Mouse (Mus musculus): ENCODE data around the gene Zfp866. TPM values are rescaled to one million over a fixed set of nuclear protein-coding genes. Genes with fewer than 3 reads are reported as not detected.

Gene Zfp866
- total and polyA plus RNA-seq, 2 experiments, result 4.6 to 13.1 TPM

GRCm38 (mm10) chr8:69789105-69789504 is 1.9 kb downstream of the Zfp866 start:
- Histone ChIP-seq H3K4me1 (ENCODE audit: control insufficient read depth, insufficient read depth, low read length) (0 out of 2 replicates have a peak, but pooled peaks cover 6% of the 10 kb centered on the region), H3K36me3 (ENCODE audit: control insufficient read depth, insufficient read depth, low read length) (0 out of 2 replicates have a peak, but pooled peaks cover 4% of the 10 kb centered on the region), H3K27me3 (ENCODE audit: control insufficient read depth, insufficient read depth, low read length) (no peaks in the 10 kb centered on the region), H3K4me3 (ENCODE audit: insufficient read depth, low read depth, low read length) (no peak overlapping the region), H3K9ac (ENCODE audit: low read depth, low read length) (no peak overlapping the region), H3K27ac (replicated peaks; ENCODE audit: insufficient read depth, low read depth, low read length) (no peak overlapping the region), H3K79me2 (ENCODE audit: control insufficient read depth, insufficient read depth, low read length) (peaks cover 6% of the 10 kb centered on the region)
- WGBS, result 93% methylated on average over 5 of the region's 5 CpGs
- TF ChIP-seq POLR2A (IDR thresholded peaks at IDR 0.05; ENCODE audit: extremely low read depth, insufficient read depth, low read length) (no peak), CTCF (IDR thresholded peaks at IDR 0.05; ENCODE audit: low read depth, low read length) (no peak)
- no peak for DNase-seq (ENCODE audit: extremely low read depth, low read depth, low spot score)

- Histone ChIP-seq H3K79me2 (ENCODE audit: control insufficient read depth, insufficient read depth, low read length) (peaks cover 6% of the 10 kb centered on the region; the same call in 1 of the 2 replicates), H3K4me1 (ENCODE audit: control insufficient read depth, insufficient read depth, low read length) (peaks cover 5% of the 10 kb centered on the region), H3K27ac (replicated peaks; ENCODE audit: insufficient read depth, low read depth, low read length) (no peak overlapping the region), H3K4me3 (ENCODE audit: insufficient read depth, low read depth, low read length) (no peak overlapping the region), H3K9ac (ENCODE audit: low read depth, low read length) (no peak overlapping the region), H3K36me3 (ENCODE audit: control insufficient read depth, insufficient read depth, low read length) (no peaks in the 10 kb centered on the region), H3K27me3 (ENCODE audit: control insufficient read depth, insufficient read depth, low read length) (no peaks in the 10 kb centered on the region)
- no peak for DNase-seq (ENCODE audit: extremely low read depth, low read depth, low spot score)
- TF ChIP-seq CTCF (IDR thresholded peaks at IDR 0.05; ENCODE audit: low read depth, low read length) (no peak), POLR2A (IDR thresholded peaks at IDR 0.05; ENCODE audit: extremely low read depth, insufficient read depth, low read length) (no peak)
- WGBS, result 84% methylated on average over 9 of the region's 12 CpGs
Measured at GRCm38 (mm10) chr8:69777111-69777510, 13.9 kb downstream of the Zfp866 start.

GRCm38 (mm10) chr8:69775149-69775534 is 15.8 kb downstream of the Zfp866 start:
- no peak for DNase-seq (ENCODE audit: extremely low read depth, low read depth, low spot score)
- no peaks in the 10 kb centered on the region for H3K36me3 ChIP-seq (ENCODE audit: control insufficient read depth, insufficient read depth, low read length)
- H3K4me1 ChIP-seq (ENCODE audit: control insufficient read depth, insufficient read depth, low read length), result peaks cover 7% of the 10 kb centered on the region
- WGBS, result 43% methylated on average over 2 of the region's 2 CpGs
- peaks cover 8% of the 10 kb centered on the region; the same call in 1 of the 2 replicates for H3K79me2 ChIP-seq (ENCODE audit: control insufficient read depth, insufficient read depth, low read length)
- H3K9ac ChIP-seq (ENCODE audit: low read depth, low read length), result no peak overlapping the region
- no peaks in the 10 kb centered on the region for H3K27me3 ChIP-seq (ENCODE audit: control insufficient read depth, insufficient read depth, low read length)
- no peak overlapping the region for H3K27ac ChIP-seq (replicated peaks; ENCODE audit: insufficient read depth, low read depth, low read length)
- no peak overlapping the region for H3K4me3 ChIP-seq (ENCODE audit: insufficient read depth, low read depth, low read length)
- TF ChIP-seq CTCF (IDR thresholded peaks at IDR 0.05; ENCODE audit: low read depth, low read length) (no peak), POLR2A (IDR thresholded peaks at IDR 0.05; ENCODE audit: extremely low read depth, insufficient read depth, low read length) (no peak)

- TF ChIP-seq CTCF (IDR thresholded peaks at IDR 0.05; ENCODE audit: low read depth, low read length) (no peak), POLR2A (IDR thresholded peaks at IDR 0.05; ENCODE audit: extremely low read depth, insufficient read depth, low read length) (0 out of 2 replicates have a peak, but pooled peaks have one; percentile 77)
- no peaks in the 10 kb centered on the region for H3K27me3 ChIP-seq (ENCODE audit: control insufficient read depth, insufficient read depth, low read length)
- H3K4me1 ChIP-seq (ENCODE audit: control insufficient read depth, insufficient read depth, low read length), result peaks cover 7% of the 10 kb centered on the region
- H3K4me3 ChIP-seq (ENCODE audit: insufficient read depth, low read depth, low read length), result peak within 1 kb of the TSS; percentile 90
- peak within 1 kb of the TSS; percentile 99 for H3K9ac ChIP-seq (ENCODE audit: low read depth, low read length)
- peak; percentile 99 for DNase-seq (ENCODE audit: extremely low read depth, low read depth, low spot score)
- 1% methylated on average over 41 of the region's 41 CpGs for WGBS
- peak within 1 kb of the TSS; percentile 89 for H3K27ac ChIP-seq (replicated peaks; ENCODE audit: insufficient read depth, low read depth, low read length)
- H3K36me3 ChIP-seq (ENCODE audit: control insufficient read depth, insufficient read depth, low read length), result no peaks in the 10 kb centered on the region; the same call in 1 of the 2 replicates
- H3K79me2 ChIP-seq (ENCODE audit: control insufficient read depth, insufficient read depth, low read length), result peaks cover 12% of the 10 kb centered on the region; the same call in 1 of the 2 replicates
Measured at GRCm38 (mm10) chr8:69774503-69775148, 16.4 kb downstream of the Zfp866 start, which contains the start of gene Gm20422. Gene Gm20422, minus strand, starts transcription at chr8:69774886.

GRCm38 (mm10) chr8:69772106-69772505 is 18.9 kb downstream of the Zfp866 start:
- TF ChIP-seq POLR2A (IDR thresholded peaks at IDR 0.05; ENCODE audit: extremely low read depth, insufficient read depth, low read length) (no peak), CTCF (IDR thresholded peaks at IDR 0.05; ENCODE audit: low read depth, low read length) (no peak)
- Histone ChIP-seq H3K79me2 (ENCODE audit: control insufficient read depth, insufficient read depth, low read length) (peaks cover 17% of the 10 kb centered on the region; the same call in 1 of the 2 replicates), H3K27ac (replicated peaks; ENCODE audit: insufficient read depth, low read depth, low read length) (no peak overlapping the region), H3K4me1 (ENCODE audit: control insufficient read depth, insufficient read depth, low read length) (peaks cover 7% of the 10 kb centered on the region), H3K9ac (ENCODE audit: low read depth, low read length) (no peak overlapping the region), H3K4me3 (ENCODE audit: insufficient read depth, low read depth, low read length) (no peak overlapping the region), H3K27me3 (ENCODE audit: control insufficient read depth, insufficient read depth, low read length) (no peaks in the 10 kb centered on the region), H3K36me3 (ENCODE audit: control insufficient read depth, insufficient read depth, low read length) (peaks cover 15% of the 10 kb centered on the region)
- DNase-seq (ENCODE audit: extremely low read depth, low read depth, low spot score), result peak; percentile 58
- WGBS, result 51% methylated on average over 2 of the region's 2 CpGs

- Histone ChIP-seq H3K36me3 (ENCODE audit: control insufficient read depth, insufficient read depth, low read length) (peaks cover 23% of the 10 kb centered on the region), H3K4me1 (ENCODE audit: control insufficient read depth, insufficient read depth, low read length) (peaks cover 7% of the 10 kb centered on the region), H3K79me2 (ENCODE audit: control insufficient read depth, insufficient read depth, low read length) (peaks cover 17% of the 10 kb centered on the region; the same call in 1 of the 2 replicates), H3K9ac (ENCODE audit: low read depth, low read length) (no peak overlapping the region), H3K27me3 (ENCODE audit: control insufficient read depth, insufficient read depth, low read length) (no peaks in the 10 kb centered on the region; the same call in 1 of the 2 replicates), H3K4me3 (ENCODE audit: insufficient read depth, low read depth, low read length) (no peak overlapping the region), H3K27ac (replicated peaks; ENCODE audit: insufficient read depth, low read depth, low read length) (no peak overlapping the region)
- WGBS, result 27% methylated on average over 9 of the region's 9 CpGs
- no peak for TF ChIP-seq CTCF (IDR thresholded peaks at IDR 0.05; ENCODE audit: low read depth, low read length)
- TF ChIP-seq POLR2A (IDR thresholded peaks at IDR 0.05; ENCODE audit: extremely low read depth, insufficient read depth, low read length), result no peak
- peak; percentile 67 for DNase-seq (ENCODE audit: extremely low read depth, low read depth, low spot score)
Measured at GRCm38 (mm10) chr8:69771221-69771620, 19.8 kb downstream of the Zfp866 start.
